Mouse (Mus musculus) cerebellum, adult 2 months (tissue): Measurements from ENCODE around the gene Klk1b8.

Source experiments
- CTCF ChIP-seq: fragments of 200-500 bp; IDR thresholded peaks from 2 replicates; pipeline ENCODE4 v1.5.1; 2011; ENCODE audit warnings: low read depth, mild to moderate bottlenecking, control low read depth, low read length, moderate library complexity, borderline replicate concordance; ENCODE audit not compliant: insufficient read depth
- POLR2A ChIP-seq: fragments of 200-500 bp; IDR thresholded peaks from 2 replicates; pipeline ENCODE4 v1.6.1; 2011; ENCODE audit warnings: low read length, control low read depth, borderline replicate concordance; ENCODE audit not compliant: insufficient read depth

DNA sequence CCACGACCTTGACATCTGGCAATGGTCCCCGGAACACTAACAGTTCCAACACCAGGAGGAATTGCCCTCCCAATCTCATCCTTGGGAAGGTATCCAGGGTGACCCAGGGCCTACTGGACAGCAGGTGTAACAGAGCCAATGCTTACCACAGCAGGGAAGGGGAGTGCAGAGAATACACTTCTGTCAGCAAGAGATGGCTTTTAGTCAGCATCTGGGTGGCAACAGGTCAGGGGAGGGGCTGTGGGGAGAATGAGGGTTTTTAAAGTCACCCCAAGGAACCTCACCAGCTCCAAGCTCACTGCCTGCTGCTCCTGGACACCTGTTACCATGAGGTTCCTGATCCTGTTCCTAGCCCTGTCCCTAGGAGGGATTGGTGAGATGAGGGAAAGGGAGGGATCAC is at the start of gene Klk1b8:
- TF ChIP-seq CTCF (no peak), POLR2A (no peak)
